Mouse (Mus musculus) hindbrain, embryonic 13.5 days (tissue): ENCODE data around the gene Mtmr14. TPM values are rescaled to one million over a fixed set of nuclear protein-coding genes. Genes with fewer than 3 reads are reported as not detected.
A peak's percentile ranks its signal among the peaks of the same experiment; 100 is the strongest.

Source experiments
- ATAC-seq: fragments of 200-750 bp; cut with Nextera tagmentation; 2 replicates; pipeline ENCODE4 v1.8.0; 2017; ENCODE audit warnings: moderate TSS enrichment; ENCODE audit not compliant: low FRiP score
- H3K27ac ChIP-seq: fragments of 300-500 bp; sonication (generic); 2 replicates; pipeline ENCODE4 v1.5.1; 2015; ENCODE audit warnings: inconsistent platforms, mild to moderate bottlenecking, moderate library complexity
- H3K27me3 ChIP-seq: fragments of 300-500 bp; sonication (generic); 2 replicates; pipeline ENCODE4 v1.6.1; 2015; ENCODE audit warnings: mild to moderate bottlenecking, inconsistent platforms
- H3K36me3 ChIP-seq: fragments of 300-500 bp; sonication (generic); 2 replicates; pipeline ENCODE4 v1.6.1; 2015; ENCODE audit warnings: mild to moderate bottlenecking, inconsistent platforms
- H3K4me1 ChIP-seq: fragments of 300-500 bp; sonication (generic); replicated peaks from 2 replicates; pipeline ENCODE4 v1.6.1; 2015; ENCODE audit warnings: inconsistent platforms
- H3K4me2 ChIP-seq: fragments of 300-500 bp; sonication (generic); 2 replicates; pipeline ENCODE4 v1.6.1; 2015; ENCODE audit warnings: inconsistent platforms, mild to moderate bottlenecking, moderate library complexity
- H3K4me3 ChIP-seq: fragments of 300-500 bp; sonication (generic); 2 replicates; pipeline ENCODE4 v1.5.1; 2015; ENCODE audit warnings: mild to moderate bottlenecking, inconsistent platforms
- H3K9ac ChIP-seq: fragments of 300-500 bp; sonication (generic); 2 replicates; pipeline ENCODE4 v1.6.1; 2015; ENCODE audit warnings: mild to moderate bottlenecking, inconsistent platforms
- H3K9me3 ChIP-seq: fragments of 300-500 bp; sonication (generic); 2 replicates; pipeline ENCODE4 v1.6.1; 2016; ENCODE audit warnings: inconsistent platforms
- WGBS: fragments of 180-500 bp; shearing (Covaris S2); methylation state at CpG from one replicate; pipeline ENCODE4 v1.1.7; 2015; 5-methylcytosine and 5-hydroxymethylcytosine counted together
- polyA plus RNA-seq: library from polyadenylated mRNA; unstranded; fragments of >200 nt; fragmentation: Nextera tagmentation; extraction: Ambion mirVana; gene quantifications from 2 replicates; pipeline ENCODE4 v1.2.1, GENCODE M21; 2015

The Mtmr14 gene
- polyA plus RNA-seq, 1 experiment from 2014 or later, result 34.7 TPM

DNA sequence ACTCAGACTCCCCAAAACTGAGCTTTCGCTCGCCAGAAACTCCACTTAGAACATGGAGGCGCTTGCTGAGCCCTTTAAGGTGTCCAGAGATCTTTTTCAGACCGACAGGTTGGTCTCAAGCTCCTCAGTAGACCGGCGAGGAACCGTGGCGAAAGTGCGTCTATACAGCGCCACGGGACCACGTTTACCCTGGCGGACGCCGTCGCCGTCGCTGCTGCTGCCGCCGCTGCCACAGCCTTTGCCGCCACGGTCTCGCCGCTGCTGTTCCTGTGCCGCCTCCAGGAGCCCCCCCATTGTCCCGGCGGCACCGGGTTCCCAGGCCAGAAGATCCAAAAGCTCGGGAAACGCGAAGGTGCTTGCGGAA, 69.3 kb downstream of the Mtmr14 start, which contains the start of gene Brpf1:
TSS of gene Brpf1 (plus strand) at position 152 of the 364 bp plus-strand sequence.
- Histone ChIP-seq H3K4me1 (peaks cover 38% of the 10 kb centered on the region), H3K4me3 (peak within 1 kb of the TSS; percentile 97), H3K27me3 (no peaks in the 10 kb centered on the region), H3K4me2 (peak within 1 kb of the TSS; percentile 100), H3K9ac (peak within 1 kb of the TSS; percentile 97), H3K27ac (peak within 1 kb of the TSS; percentile 99), H3K36me3 (peaks cover 16% of the 10 kb centered on the region), H3K9me3 (no peaks in the 10 kb centered on the region)
- under 1% methylated on average over 32 of the region's 32 CpGs for WGBS
- ATAC-seq, result peak; percentile 60

DNA sequence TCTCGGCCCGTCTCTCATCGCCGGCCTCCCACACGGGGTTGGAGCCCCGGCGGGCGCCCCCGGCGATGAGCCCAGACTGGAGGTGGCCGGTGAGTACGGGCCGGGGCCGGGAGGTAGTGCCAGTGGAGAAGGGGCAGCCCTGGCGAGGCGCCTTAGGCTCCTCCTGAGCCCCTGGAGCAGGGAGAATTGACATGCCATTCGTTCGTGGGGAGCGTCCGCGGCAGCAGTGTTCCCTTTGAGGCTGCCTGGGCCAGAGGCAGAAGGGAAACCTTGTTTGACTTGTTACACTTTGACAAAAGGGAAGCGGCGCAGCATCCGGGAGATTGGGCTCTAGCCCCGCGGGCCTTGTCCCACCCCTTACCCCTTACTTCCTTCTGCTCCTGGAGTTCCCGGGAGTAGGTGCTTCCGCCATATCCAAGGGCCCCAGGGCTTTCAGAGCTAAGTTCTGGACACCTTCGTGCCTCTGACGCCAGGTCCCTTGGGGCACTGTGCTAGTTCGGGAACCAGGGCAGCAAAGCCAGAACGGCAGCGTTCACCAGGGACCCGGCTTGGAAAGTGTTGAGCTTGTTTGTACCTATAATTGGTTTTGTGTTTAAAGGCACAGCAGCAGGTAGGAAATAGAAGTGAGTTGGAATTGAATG, 70.0 kb downstream of the Mtmr14 start:
- Histone ChIP-seq H3K4me3 (peak overlapping the region; percentile 97), H3K36me3 (peaks cover 21% of the 10 kb centered on the region), H3K4me1 (peaks cover 38% of the 10 kb centered on the region), H3K9me3 (no peaks in the 10 kb centered on the region), H3K27me3 (no peaks in the 10 kb centered on the region), H3K9ac (peak overlapping the region; percentile 97), H3K27ac (peak overlapping the region; percentile 99), H3K4me2 (peak overlapping the region; percentile 100)
- WGBS, result under 1% methylated on average over 34 of the region's 34 CpGs
- no peak for ATAC-seq

DNA sequence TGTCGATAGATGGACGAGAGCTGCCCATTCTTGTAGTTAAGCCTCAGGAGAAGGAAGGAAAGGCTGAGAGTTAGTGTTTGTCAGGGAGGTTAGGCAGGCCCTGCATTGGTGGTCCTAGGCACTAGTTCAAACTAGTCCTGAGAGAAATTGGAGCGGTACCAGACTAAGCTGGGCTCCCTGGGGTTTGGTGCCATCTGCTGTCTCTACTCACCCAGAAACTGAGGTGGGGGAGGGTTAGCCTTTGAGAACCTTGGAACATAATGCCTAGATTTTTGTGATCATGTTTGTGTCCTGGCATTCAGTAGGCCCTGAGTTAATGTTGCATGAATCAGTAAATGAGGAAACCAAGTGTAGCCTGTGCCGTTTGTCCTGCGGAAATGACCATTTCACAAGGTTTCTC, 70.5 kb downstream of the Mtmr14 start:
- Histone ChIP-seq H3K9ac (peak overlapping the region; percentile 97), H3K27me3 (no peaks in the 10 kb centered on the region), H3K36me3 (peaks cover 25% of the 10 kb centered on the region), H3K27ac (peak overlapping the region; percentile 99), H3K4me3 (peak overlapping the region; percentile 97), H3K4me2 (peak overlapping the region; percentile 100), H3K4me1 (peaks cover 38% of the 10 kb centered on the region), H3K9me3 (no peaks in the 10 kb centered on the region)
- 32% methylated on average over 5 of the region's 5 CpGs for WGBS
- no peak for ATAC-seq

DNA sequence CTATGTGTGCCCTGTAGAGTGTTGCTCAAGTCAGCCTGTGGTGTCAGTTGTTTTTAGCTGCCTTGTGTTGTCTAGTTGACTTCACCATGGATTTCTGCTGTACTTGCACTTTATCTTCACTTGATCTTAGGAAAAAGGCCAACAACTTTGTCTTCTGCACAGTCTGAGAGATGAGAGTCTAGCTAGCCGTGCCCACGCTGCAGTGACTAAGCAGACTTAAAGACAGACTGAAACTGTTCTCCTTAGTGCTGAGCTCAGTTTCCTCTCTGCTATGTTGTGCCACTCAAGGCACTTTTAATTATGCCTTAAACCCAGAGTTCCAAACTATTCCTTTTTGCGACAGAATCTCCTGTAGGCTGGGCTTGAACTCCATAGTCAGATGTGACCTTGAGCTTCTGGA, 78.3 kb downstream of the Mtmr14 start:
- 98% methylated on average over 3 of the region's 3 CpGs for WGBS
- no peak overlapping the region for H3K9ac ChIP-seq
- H3K4me2 ChIP-seq, result no peak overlapping the region
- no peak overlapping the region for H3K27ac ChIP-seq
- H3K4me3 ChIP-seq, result no peak overlapping the region
- no peaks in the 10 kb centered on the region for H3K27me3 ChIP-seq
- no peaks in the 10 kb centered on the region for H3K9me3 ChIP-seq
- ATAC-seq, result no peak
- H3K36me3 ChIP-seq, result peaks cover 88% of the 10 kb centered on the region
- H3K4me1 ChIP-seq, result no peaks in the 10 kb centered on the region

DNA sequence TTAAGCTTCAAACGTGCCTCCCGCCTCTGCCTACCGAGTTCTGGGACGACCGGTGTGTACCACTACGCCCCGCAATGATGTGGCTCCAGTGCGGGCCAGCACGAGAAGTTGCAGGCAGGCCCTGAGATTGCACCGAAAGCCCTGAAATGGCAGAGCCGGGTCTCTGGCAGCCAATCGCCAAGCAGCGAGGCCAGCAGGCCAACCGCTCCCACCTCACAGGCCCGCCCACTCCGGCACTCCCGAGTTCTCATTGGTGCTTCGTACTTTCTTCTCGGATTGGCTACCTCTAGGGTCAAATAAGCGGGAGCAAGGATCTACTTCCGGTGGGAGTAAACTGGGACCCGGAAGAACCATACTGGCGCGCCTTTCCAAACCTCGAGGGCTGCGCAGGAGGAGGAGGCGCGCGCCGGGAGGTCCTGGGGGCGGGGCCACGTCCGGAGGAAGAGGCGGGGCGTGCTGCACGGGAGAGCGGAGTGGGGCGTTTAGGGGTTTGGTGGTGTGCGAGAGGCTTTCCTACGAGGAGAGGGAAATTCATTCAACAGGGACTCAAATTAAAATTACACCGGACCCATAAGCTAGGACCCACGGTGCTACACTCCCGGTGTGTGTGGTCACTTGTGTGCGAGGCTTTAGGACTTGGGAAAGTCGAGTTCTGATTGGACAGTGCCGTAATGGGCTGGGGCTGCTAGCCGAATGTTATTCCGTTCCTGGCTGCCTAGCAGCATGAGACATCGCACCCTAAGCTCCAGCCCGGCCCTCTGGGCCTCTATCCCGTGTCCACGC, 89.1 kb downstream of the Mtmr14 start, which contains the start of gene Ogg1:
TSS of gene Ogg1 (plus strand) at position 440 of the 783 bp plus-strand sequence.
- H3K27ac ChIP-seq, result peak within 1 kb of the TSS; percentile 94
- peaks cover 16% of the 10 kb centered on the region for H3K4me1 ChIP-seq
- H3K9me3 ChIP-seq, result no peaks in the 10 kb centered on the region
- H3K9ac ChIP-seq, result peak within 1 kb of the TSS; percentile 85
- peak; percentile 98 for ATAC-seq
- H3K4me3 ChIP-seq, result peak within 1 kb of the TSS; percentile 58
- H3K27me3 ChIP-seq, result no peaks in the 10 kb centered on the region
- H3K36me3 ChIP-seq, result peaks cover 53% of the 10 kb centered on the region
- WGBS, result under 1% methylated on average over 52 of the region's 52 CpGs
- H3K4me2 ChIP-seq, result peak within 1 kb of the TSS; percentile 94

DNA sequence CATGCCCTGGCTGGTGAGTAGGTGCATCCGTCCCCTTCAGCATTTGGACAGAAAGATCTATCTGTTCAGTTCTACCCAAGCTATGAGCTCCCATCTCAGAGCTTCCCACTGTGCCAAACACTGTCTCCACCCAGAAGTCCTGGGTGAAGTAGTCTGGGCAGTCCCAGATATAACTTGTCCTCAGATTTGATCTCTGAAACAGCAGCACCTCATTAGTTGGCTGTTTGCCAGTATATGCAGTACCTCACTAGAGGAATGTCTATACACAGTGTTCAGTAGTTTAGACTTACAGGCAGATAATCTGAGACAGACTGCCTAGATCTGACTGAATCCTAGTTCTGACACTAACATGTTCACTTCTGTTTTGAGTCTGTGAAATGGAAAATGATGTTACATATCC, 91.8 kb downstream of the Mtmr14 start:
- Histone ChIP-seq H3K27me3 (no peaks in the 10 kb centered on the region), H3K27ac (no peak overlapping the region), H3K4me3 (no peak overlapping the region), H3K4me2 (no peak overlapping the region), H3K36me3 (peaks cover 48% of the 10 kb centered on the region), H3K9ac (no peak overlapping the region), H3K9me3 (no peaks in the 10 kb centered on the region), H3K4me1 (peaks cover 24% of the 10 kb centered on the region)
- ATAC-seq, result no peak
- 96% methylated on average over 1 of the region's 1 CpGs for WGBS

DNA sequence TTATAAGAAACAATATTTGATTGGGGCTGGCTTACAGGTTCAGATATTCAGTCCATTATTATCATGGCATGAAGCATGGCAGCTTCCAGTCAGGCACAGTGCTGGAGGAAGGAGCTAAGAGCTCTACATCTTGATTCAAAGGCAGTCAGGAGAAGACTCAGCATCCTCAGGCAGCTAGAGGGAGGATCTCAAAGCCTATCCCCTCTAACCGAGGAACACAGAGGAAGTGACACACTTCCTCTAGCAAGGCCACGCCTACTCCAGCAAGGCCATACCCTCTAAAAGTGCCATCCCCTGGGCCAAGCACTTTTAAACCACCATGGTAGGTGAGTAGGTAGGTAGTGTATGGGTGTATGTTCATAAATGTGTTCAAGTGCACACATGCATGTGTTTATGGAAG, 92.9 kb downstream of the Mtmr14 start:
- 64% methylated on average over 2 of the region's 2 CpGs for WGBS
- Histone ChIP-seq H3K9ac (no peak overlapping the region), H3K27me3 (no peaks in the 10 kb centered on the region), H3K36me3 (peaks cover 53% of the 10 kb centered on the region), H3K4me3 (no peak overlapping the region), H3K27ac (no peak overlapping the region), H3K9me3 (no peaks in the 10 kb centered on the region), H3K4me2 (no peak overlapping the region), H3K4me1 (peaks cover 21% of the 10 kb centered on the region)
- ATAC-seq, result no peak

Other genes starting within 250 kb of the Mtmr14 start
- gene Thumpd3, start 191.6 kb upstream of the Mtmr14 start, polyA plus RNA-seq, result 56.4 and 58.8 TPM in 2 replicates
- 51.2 and 54.7 TPM in 2 replicates for gene Setd5, start 160.5 kb upstream of the Mtmr14 start, polyA plus RNA-seq
- 52.3 and 57.0 TPM in 2 replicates for gene Lhfpl4, start 42.5 kb upstream of the Mtmr14 start, polyA plus RNA-seq
- 1.2 and 1.9 TPM in 2 replicates for gene Cpne9, start 44.5 kb downstream of the Mtmr14 start, polyA plus RNA-seq
- gene Brpf1, start 69.3 kb downstream of the Mtmr14 start, polyA plus RNA-seq, result 17.1 and 17.3 TPM in 2 replicates
- 8.7 and 9.6 TPM in 2 replicates for gene Ogg1, start 89.1 kb downstream of the Mtmr14 start, polyA plus RNA-seq
- gene Camk1, start 106.1 kb downstream of the Mtmr14 start, polyA plus RNA-seq, result 79.6 and 86.3 TPM in 2 replicates
- gene Tada3, start 140.0 kb downstream of the Mtmr14 start, polyA plus RNA-seq, result 70.0 and 70.6 TPM in 2 replicates
- gene Arpc4, start 140.3 kb downstream of the Mtmr14 start, polyA plus RNA-seq, result 416 and 430 TPM in 2 replicates
- 11.8 TPM in 2 replicates for gene Ttll3, start 151.4 kb downstream of the Mtmr14 start, polyA plus RNA-seq
- 17.5 and 19.5 TPM in 2 replicates for gene Rpusd3, start 181.5 kb downstream of the Mtmr14 start, polyA plus RNA-seq
- not detected in 2 replicates for gene Cidec, start 197.9 kb downstream of the Mtmr14 start, polyA plus RNA-seq
- 92.9 and 96.9 TPM in 2 replicates for gene Jagn1, start 204.7 kb downstream of the Mtmr14 start, polyA plus RNA-seq
- gene Il17re, start 220.6 kb downstream of the Mtmr14 start, polyA plus RNA-seq, result 0.09 and 0.17 TPM in 2 replicates
- 2.0 and 2.4 TPM in 2 replicates for gene Il17rc, start 233.6 kb downstream of the Mtmr14 start, polyA plus RNA-seq
- gene Creld1, start 245.5 kb downstream of the Mtmr14 start, polyA plus RNA-seq, result 67.2 and 72.4 TPM in 2 replicates